Mouse (Mus musculus) small intestine, adult 2 months (tissue): ENCODE data around the gene Tmc7. TPM values are rescaled to one million over a fixed set of nuclear protein-coding genes. Genes with fewer than 3 reads are reported as not detected.

ENCODE experiments used
- H3K27ac ChIP-seq: fragments of 200-500 bp; 2 replicates; pipeline ENCODE4 v1.5.1; 2012; ENCODE audit warnings: low read depth, low read length, control low read depth, inconsistent platforms; ENCODE audit not compliant: insufficient read depth
- H3K27me3 ChIP-seq: fragments of 200-500 bp; 2 replicates; pipeline ENCODE4 v1.6.1; 2012; ENCODE audit warnings: mild to moderate bottlenecking, moderate library complexity, low read length, inconsistent platforms; ENCODE audit not compliant: control insufficient read depth, insufficient read depth
- H3K36me3 ChIP-seq: fragments of 200-500 bp; 2 replicates; pipeline ENCODE4 v1.6.1; 2012; ENCODE audit warnings: mild to moderate bottlenecking, low read length, control low read depth, inconsistent platforms; ENCODE audit not compliant: control insufficient read depth, insufficient read depth
- H3K4me1 ChIP-seq: fragments of 200-500 bp; 2 replicates; pipeline ENCODE4 v1.6.1; 2012; ENCODE audit warnings: low read length, inconsistent platforms, mixed read lengths; ENCODE audit not compliant: control insufficient read depth, insufficient read depth, insufficient read length
- H3K4me3 ChIP-seq: fragments of 200-500 bp; 2 replicates; pipeline ENCODE4 v1.5.1; 2012; ENCODE audit warnings: low read depth, mild to moderate bottlenecking, control low read depth, inconsistent platforms, low read length, moderate library complexity
- CTCF ChIP-seq: fragments of 200-500 bp; IDR thresholded peaks from 2 replicates; pipeline ENCODE4 v1.5.1; 2012; ENCODE audit warnings: low read depth, mild to moderate bottlenecking, control low read depth, inconsistent platforms, low read length, moderate library complexity, mixed read lengths; ENCODE audit not compliant: insufficient replicate concordance, insufficient read length; ENCODE audit errors: extremely low read depth
- POLR2A ChIP-seq: fragments of 200-500 bp; IDR thresholded peaks from 2 replicates; pipeline ENCODE4 v1.6.1; 2012; ENCODE audit warnings: low read depth, mild to moderate bottlenecking, control low read depth, inconsistent platforms, low read length, moderate library complexity
- WGBS: fragments of 180-500 bp; shearing (Covaris S2); methylation state at CpG from one replicate; pipeline ENCODE4 v1.1.7; 2018; 5-methylcytosine and 5-hydroxymethylcytosine counted together
- polyA plus RNA-seq: library from polyadenylated mRNA; depleted of rRNA; stranded (reverse); fragments of >200 nt; gene quantifications from 2 replicates; pipeline ENCODE4 v1.2.3, GENCODE M21; 2012

The Tmc7 gene
- polyA plus RNA-seq, 1 experiment: 4.9 TPM

- peaks cover 2% of the 10 kb centered on the region; the same call in 1 of the 2 replicates for H3K4me1 ChIP-seq
These were observed 1.3 kb upstream of the Tmc7 start for GRCm38 (mm10) chr7:118585856-118586255.

DNA sequence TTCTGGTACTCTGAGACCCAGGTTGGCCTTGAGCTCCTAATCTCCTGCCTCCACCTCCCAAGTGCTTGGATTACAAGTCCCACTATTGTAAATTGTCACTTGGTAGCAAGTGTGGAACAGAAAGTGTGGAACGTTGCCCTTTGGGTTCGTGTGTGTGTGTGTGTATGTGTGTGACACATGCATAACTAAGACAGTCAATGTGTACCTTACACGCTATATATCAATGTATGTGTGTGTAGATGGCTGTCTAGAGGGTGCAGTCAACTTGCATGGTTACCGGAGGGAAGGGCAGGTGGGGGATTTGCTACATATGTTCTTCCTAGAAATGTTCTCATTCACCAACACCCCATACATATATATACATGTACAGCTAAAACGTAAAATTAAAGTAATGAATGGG is 390 bp upstream of the Tmc7 start:
- Histone ChIP-seq H3K27me3 (no peaks in the 10 kb centered on the region), H3K4me1 (peaks cover 2% of the 10 kb centered on the region; the same call in 1 of the 2 replicates), H3K4me3 (peak overlapping the region; percentile 80), H3K36me3 (no peaks in the 10 kb centered on the region), H3K27ac (no peak overlapping the region)
- no peak for TF ChIP-seq POLR2A
- no peak for TF ChIP-seq CTCF
- 57% methylated on average over 5 of the region's 5 CpGs for WGBS

More at GRCm38 (mm10) chr7:118585856-118586255, 1.3 kb upstream of the Tmc7 start:
- TF ChIP-seq CTCF (no peak), POLR2A (no peak)
- Histone ChIP-seq H3K36me3 (no peaks in the 10 kb centered on the region), H3K4me3 (no peak overlapping the region), H3K27me3 (no peaks in the 10 kb centered on the region), H3K27ac (no peak overlapping the region)
- WGBS: 17% methylated on average over 6 of the region's 6 CpGs

- H3K27ac ChIP-seq: no peak overlapping the region
- H3K4me1 ChIP-seq: peaks cover 2% of the 10 kb centered on the region; the same call in 1 of the 2 replicates
- peak overlapping the region; percentile 80; the same call in 1 of the 2 replicates for H3K4me3 ChIP-seq
- 9% methylated on average over 7 of the region's 7 CpGs for WGBS
- TF ChIP-seq CTCF (no peak), POLR2A (no peak)
- H3K36me3 ChIP-seq: no peaks in the 10 kb centered on the region
- H3K27me3 ChIP-seq: no peaks in the 10 kb centered on the region
These were observed 715 bp downstream of the Tmc7 start for GRCm38 (mm10) chr7:118583821-118584220.

DNA sequence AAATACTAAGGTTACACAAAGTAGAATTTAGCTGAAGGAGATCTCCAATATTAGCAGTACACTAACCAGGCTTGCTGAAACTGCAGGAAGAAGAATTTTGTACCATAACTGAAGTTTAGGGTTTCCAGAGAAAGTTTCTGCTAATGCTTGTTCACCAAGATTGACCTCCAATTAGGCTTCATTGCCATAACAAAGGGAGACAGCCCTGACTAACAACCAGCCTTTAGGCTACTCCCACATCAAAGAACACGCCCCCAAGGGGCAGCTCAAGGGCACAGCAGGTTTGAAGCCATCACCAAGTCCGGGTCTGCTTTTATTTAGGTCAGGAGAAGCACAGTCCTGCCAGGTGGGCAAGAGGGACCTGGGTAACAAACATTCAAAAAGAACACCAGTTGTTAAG is 4.6 kb downstream of the Tmc7 start:
- Histone ChIP-seq H3K4me3 (no peak overlapping the region), H3K36me3 (no peaks in the 10 kb centered on the region)
- 75% methylated on average over 2 of the region's 2 CpGs for WGBS

DNA sequence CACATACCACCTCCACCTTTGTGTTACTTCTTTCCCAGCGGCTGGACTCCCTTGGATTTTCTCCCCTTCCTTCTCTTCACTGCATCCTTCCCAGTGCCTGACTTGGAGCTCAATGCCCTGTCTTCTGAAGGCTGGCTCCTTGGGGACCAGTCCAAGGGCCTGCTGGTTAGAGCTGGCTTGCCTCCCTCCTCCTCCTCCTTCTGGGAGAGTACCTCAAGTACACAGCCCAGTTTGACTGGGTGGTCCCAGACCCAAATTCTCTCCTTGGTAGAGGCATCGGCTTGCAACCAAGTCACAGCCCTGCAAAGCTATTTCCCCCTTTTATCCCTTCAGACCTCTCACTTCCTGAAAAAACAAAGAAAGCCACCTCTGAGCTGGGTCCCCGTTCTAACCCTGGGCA is 6.3 kb downstream of the Tmc7 start:
- Histone ChIP-seq H3K27ac (no peak overlapping the region), H3K4me3 (no peak overlapping the region), H3K36me3 (no peaks in the 10 kb centered on the region), H3K27me3 (no peaks in the 10 kb centered on the region), H3K4me1 (peaks cover 15% of the 10 kb centered on the region)
- TF ChIP-seq CTCF (no peak), POLR2A (no peak)
- 83% methylated on average over 3 of the region's 3 CpGs for WGBS

More for the DNA sequence above, 4.6 kb downstream of the Tmc7 start:
- Histone ChIP-seq H3K4me1 (peaks cover 13% of the 10 kb centered on the region), H3K27me3 (no peaks in the 10 kb centered on the region), H3K27ac (no peak overlapping the region)
- TF ChIP-seq POLR2A (no peak), CTCF (no peak)

DNA sequence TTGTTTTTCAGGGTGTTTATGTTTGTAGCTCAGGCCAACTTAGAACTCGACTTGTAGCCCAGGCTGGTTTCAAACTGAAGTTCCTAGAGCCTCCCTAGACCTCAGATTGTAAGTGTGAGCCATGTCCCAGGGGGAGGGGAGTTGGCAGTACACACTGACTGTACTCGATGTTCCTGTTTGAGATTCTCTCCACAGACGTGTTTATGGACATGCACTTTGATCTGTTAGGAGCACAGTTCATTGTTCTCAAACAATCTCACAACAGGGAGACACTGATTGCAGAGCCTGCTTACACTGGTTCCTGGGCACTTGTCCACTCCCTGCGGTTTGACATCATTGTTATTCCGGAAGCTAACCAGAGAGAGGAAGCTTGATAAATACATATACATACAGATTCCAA is 12.5 kb downstream of the Tmc7 start:
- Histone ChIP-seq H3K4me3 (no peak overlapping the region), H3K27ac (peak overlapping the region; percentile 52; the same call in 1 of the 2 replicates), H3K27me3 (no peaks in the 10 kb centered on the region), H3K4me1 (peaks cover 46% of the 10 kb centered on the region), H3K36me3 (no peaks in the 10 kb centered on the region)
- WGBS: 20% methylated on average over 5 of the region's 5 CpGs
- TF ChIP-seq CTCF: no peak
- TF ChIP-seq POLR2A: no peak

GRCm38 (mm10) chr7:118571350-118571749 is 13.2 kb downstream of the Tmc7 start:
- WGBS: 50% methylated on average over 5 of the region's 5 CpGs
- peak overlapping the region; percentile 52 for H3K27ac ChIP-seq

DNA sequence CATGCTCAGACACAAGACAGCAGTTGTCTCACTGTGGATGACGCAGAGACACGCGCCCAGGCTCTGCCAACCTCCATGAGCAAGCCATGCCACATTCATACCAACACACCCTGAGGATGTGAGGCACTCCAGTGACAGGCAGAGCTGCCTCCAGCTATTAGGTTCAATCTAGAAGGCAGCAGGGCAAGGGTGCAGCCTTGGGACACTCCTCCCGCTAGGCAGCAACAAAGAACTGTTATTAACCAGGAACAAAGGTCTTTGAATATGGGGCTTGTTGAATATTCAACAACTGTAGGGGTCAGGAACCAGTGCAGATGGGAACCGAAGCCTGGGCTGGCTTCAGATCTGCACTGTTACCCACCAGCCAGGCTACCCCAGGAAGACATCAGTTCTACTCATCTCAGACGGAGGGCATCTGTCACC is 15.4 kb downstream of the Tmc7 start:
- peak overlapping the region; percentile 89 for H3K27ac ChIP-seq
- WGBS: 27% methylated on average over 6 of the region's 6 CpGs
- H3K36me3 ChIP-seq: no peaks in the 10 kb centered on the region
- H3K4me3 ChIP-seq: no peak overlapping the region; the same call in 1 of the 2 replicates
- no peaks in the 10 kb centered on the region for H3K27me3 ChIP-seq
- no peak for TF ChIP-seq POLR2A
- H3K4me1 ChIP-seq: peaks cover 35% of the 10 kb centered on the region

More at GRCm38 (mm10) chr7:118571350-118571749, 13.2 kb downstream of the Tmc7 start:
- Histone ChIP-seq H3K4me1 (peaks cover 46% of the 10 kb centered on the region), H3K36me3 (no peaks in the 10 kb centered on the region), H3K27me3 (no peaks in the 10 kb centered on the region), H3K4me3 (no peak overlapping the region)
- TF ChIP-seq CTCF: no peak
- no peak for TF ChIP-seq POLR2A
